Mouse (Mus musculus) intestine, embryonic 16.5 days (tissue): ENCODE data around the gene Hoxd3. TPM values are rescaled to one million over a fixed set of nuclear protein-coding genes. Genes with fewer than 3 reads are reported as not detected.

Source experiments
- ATAC-seq: fragments of 200-750 bp; cut with Nextera tagmentation; 2 replicates; pipeline ENCODE4 v1.8.0; 2017; ENCODE audit warnings: moderate TSS enrichment, moderate library complexity
- H3K27ac ChIP-seq: fragments of 300-500 bp; sonication (generic); 2 replicates; pipeline ENCODE4 v1.5.1; 2014; ENCODE audit warnings: mild to moderate bottlenecking, low read length
- H3K27me3 ChIP-seq: fragments of 300-500 bp; sonication (generic); replicated peaks from 2 replicates; pipeline ENCODE4 v1.6.1; 2014; ENCODE audit warnings: low read length, control low read depth, mixed read lengths; ENCODE audit not compliant: control insufficient read depth, insufficient read depth
- H3K36me3 ChIP-seq: fragments of 300-500 bp; sonication (generic); 2 replicates; pipeline ENCODE4 v1.6.1; 2014; ENCODE audit warnings: low read length, control low read depth; ENCODE audit not compliant: control insufficient read depth, insufficient read depth
- H3K4me1 ChIP-seq: fragments of 300-500 bp; sonication (generic); 2 replicates; pipeline ENCODE4 v1.6.1; 2014; ENCODE audit warnings: low read length, control low read depth, mixed read lengths; ENCODE audit not compliant: control insufficient read depth, insufficient read depth
- H3K4me2 ChIP-seq: fragments of 300-500 bp; sonication (generic); 2 replicates; pipeline ENCODE4 v1.6.1; 2014; ENCODE audit warnings: low read depth, low read length, control low read depth
- H3K4me3 ChIP-seq: fragments of 300-500 bp; sonication (generic); 2 replicates; pipeline ENCODE4 v1.5.1; 2014; ENCODE audit warnings: mild to moderate bottlenecking, low read length
- H3K9ac ChIP-seq: fragments of 300-500 bp; sonication (generic); 2 replicates; pipeline ENCODE4 v1.6.1; 2014; ENCODE audit warnings: low read depth, low read length
- H3K9me3 ChIP-seq: fragments of 300-500 bp; sonication (generic); 2 replicates; pipeline ENCODE4 v1.6.1; 2016; ENCODE audit warnings: low read length, control low read depth; ENCODE audit not compliant: control insufficient read depth
- WGBS: fragments of 180-500 bp; shearing (Covaris S2); extraction: QIAGEN DNeasy Blood & Tissue Kit; methylation state at CpG from one replicate; pipeline ENCODE4 v1.1.7; 2014; 5-methylcytosine and 5-hydroxymethylcytosine counted together
- polyA plus RNA-seq: library from polyadenylated mRNA; unstranded; fragments of >200 nt; fragmentation: Nextera tagmentation; extraction: Ambion mirVana; gene quantifications from 2 replicates; pipeline ENCODE4 v1.2.1, GENCODE M21; 2015

Gene Hoxd3
- polyA plus RNA-seq, 1 experiment from 2014 or later: 15.1 TPM

GRCm38 (mm10) chr2:74722949-74723348, 11.2 kb downstream of the Hoxd3 start:
- H3K4me1 ChIP-seq: peaks cover 15% of the 10 kb centered on the region; the same call in 1 of the 2 replicates
- H3K27ac ChIP-seq: no peak overlapping the region
- H3K4me2 ChIP-seq: no peak overlapping the region; the same call in 1 of the 2 replicates
- H3K9ac ChIP-seq: no peak overlapping the region
- H3K36me3 ChIP-seq: no peaks in the 10 kb centered on the region
- H3K27me3 ChIP-seq: peaks cover 54% of the 10 kb centered on the region
- no peaks in the 10 kb centered on the region for H3K9me3 ChIP-seq
- ATAC-seq: no peak
- H3K4me3 ChIP-seq: no peak overlapping the region
- 53% methylated on average over 8 of the region's 8 CpGs for WGBS

- no peak overlapping the region for H3K27ac ChIP-seq
- H3K4me2 ChIP-seq: no peak overlapping the region
- peaks cover 66% of the 10 kb centered on the region for H3K27me3 ChIP-seq
- WGBS: 45% methylated on average over 7 of the region's 7 CpGs
- peak; percentile 66 for ATAC-seq
- no peak overlapping the region for H3K9ac ChIP-seq
- peaks cover 15% of the 10 kb centered on the region; the same call in 1 of the 2 replicates for H3K4me1 ChIP-seq
- no peaks in the 10 kb centered on the region for H3K36me3 ChIP-seq
- no peaks in the 10 kb centered on the region for H3K9me3 ChIP-seq
- no peak overlapping the region for H3K4me3 ChIP-seq
Measured at GRCm38 (mm10) chr2:74724244-74725015, 12.7 kb downstream of the Hoxd3 start.

DNA sequence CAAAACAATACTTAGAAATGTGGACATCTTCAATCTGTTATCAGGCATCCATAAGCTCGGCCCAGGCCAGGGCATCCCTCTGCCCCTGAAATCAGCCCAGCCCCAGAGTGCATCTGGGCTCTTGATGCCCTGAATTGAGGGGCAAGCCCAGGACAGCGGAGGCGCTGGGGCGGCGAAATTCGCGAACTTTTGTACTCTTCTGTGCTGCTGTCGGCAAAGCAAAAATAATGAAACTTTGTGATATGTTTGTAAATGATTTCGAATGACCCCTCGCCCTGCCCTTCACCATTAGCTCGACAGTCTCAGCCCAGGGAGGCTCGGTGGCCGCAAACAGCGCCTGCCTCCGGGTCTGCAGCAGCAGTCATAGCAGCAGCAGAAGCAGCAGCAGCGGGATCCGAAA, 13.4 kb downstream of the Hoxd3 start:
- no peak overlapping the region for H3K4me2 ChIP-seq
- ATAC-seq: no peak
- H3K36me3 ChIP-seq: no peaks in the 10 kb centered on the region
- peaks cover 15% of the 10 kb centered on the region; the same call in 1 of the 2 replicates for H3K4me1 ChIP-seq
- no peak overlapping the region for H3K27ac ChIP-seq
- no peak overlapping the region for H3K9ac ChIP-seq
- H3K27me3 ChIP-seq: peaks cover 63% of the 10 kb centered on the region
- 48% methylated on average over 17 of the region's 17 CpGs for WGBS
- no peak overlapping the region for H3K4me3 ChIP-seq
- H3K9me3 ChIP-seq: no peaks in the 10 kb centered on the region

DNA sequence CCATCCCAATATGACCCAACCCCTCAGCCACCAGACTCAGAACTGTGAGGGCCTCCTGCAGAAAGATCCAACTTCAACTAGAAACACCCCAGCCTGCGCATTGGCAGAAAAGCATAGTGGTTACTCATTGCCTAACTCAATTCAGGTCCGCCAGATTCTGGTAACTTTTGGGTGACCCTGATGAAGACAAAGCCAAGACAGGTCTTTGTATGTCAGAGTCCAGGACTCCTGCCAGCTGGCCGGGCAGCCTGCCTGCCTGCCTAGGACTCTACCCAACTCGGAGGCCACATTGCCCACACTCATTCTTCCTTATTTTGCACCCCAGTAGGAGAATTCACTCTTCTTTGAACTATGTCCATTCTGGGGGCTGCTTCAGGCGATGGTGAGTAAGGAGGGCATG, 14.8 kb downstream of the Hoxd3 start, which contains the start of gene Gm28230:
Gene Gm28230, plus strand, starts transcription at position 178 of the 400 bp plus-strand sequence.
- no peaks in the 10 kb centered on the region for H3K9me3 ChIP-seq
- H3K4me3 ChIP-seq: peak within 1 kb of the TSS; percentile 41
- no peaks in the 10 kb centered on the region for H3K36me3 ChIP-seq
- peaks cover 11% of the 10 kb centered on the region; the same call in 1 of the 2 replicates for H3K4me1 ChIP-seq
- H3K9ac ChIP-seq: peak within 1 kb of the TSS; percentile 56
- peak within 1 kb of the TSS; percentile 33; the same call in 1 of the 2 replicates for H3K27ac ChIP-seq
- H3K4me2 ChIP-seq: peak within 1 kb of the TSS; percentile 49
- WGBS: 49% methylated on average over 5 of the region's 5 CpGs
- ATAC-seq: no peak
- H3K27me3 ChIP-seq: peaks cover 68% of the 10 kb centered on the region

DNA sequence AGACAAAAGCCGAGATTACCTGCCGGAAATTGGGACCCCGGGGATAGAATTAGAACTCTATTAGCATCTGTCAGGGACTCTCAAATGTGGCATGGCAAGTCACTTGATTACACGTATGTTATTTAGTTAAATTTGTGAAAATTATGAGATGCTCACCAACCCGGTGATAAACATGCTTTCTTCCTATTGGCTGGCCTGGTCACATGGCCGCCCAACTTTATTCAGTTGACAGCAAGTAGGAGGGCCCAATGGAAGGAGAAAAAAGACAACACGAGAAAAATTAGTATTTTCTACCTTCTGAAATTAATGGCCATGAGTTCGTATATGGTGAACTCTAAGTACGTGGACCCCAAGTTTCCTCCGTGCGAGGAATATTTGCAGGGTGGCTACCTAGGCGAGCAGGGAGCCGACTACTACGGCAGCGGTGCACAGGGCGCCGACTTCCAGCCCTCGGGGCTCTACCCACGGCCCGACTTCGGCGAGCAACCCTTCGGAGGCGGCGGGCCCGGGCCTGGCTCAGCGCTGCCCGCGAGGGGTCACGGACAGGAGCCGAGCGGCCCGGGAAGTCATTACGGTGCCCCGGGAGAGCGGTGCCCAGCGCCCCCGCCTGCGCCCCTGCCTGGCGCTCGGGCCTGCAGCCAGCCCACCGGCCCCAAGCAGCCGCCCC, 15.4 kb downstream of the Hoxd3 start:
- Histone ChIP-seq H3K27me3 (peaks cover 70% of the 10 kb centered on the region), H3K4me2 (peak overlapping the region; percentile 49), H3K36me3 (no peaks in the 10 kb centered on the region), H3K4me3 (peak overlapping the region; percentile 41), H3K9ac (peak overlapping the region; percentile 56), H3K9me3 (no peaks in the 10 kb centered on the region), H3K4me1 (peaks cover 11% of the 10 kb centered on the region; the same call in 1 of the 2 replicates), H3K27ac (peak overlapping the region; percentile 33; the same call in 1 of the 2 replicates)
- WGBS: 17% methylated on average over 43 of the region's 43 CpGs
- no peak for ATAC-seq

DNA sequence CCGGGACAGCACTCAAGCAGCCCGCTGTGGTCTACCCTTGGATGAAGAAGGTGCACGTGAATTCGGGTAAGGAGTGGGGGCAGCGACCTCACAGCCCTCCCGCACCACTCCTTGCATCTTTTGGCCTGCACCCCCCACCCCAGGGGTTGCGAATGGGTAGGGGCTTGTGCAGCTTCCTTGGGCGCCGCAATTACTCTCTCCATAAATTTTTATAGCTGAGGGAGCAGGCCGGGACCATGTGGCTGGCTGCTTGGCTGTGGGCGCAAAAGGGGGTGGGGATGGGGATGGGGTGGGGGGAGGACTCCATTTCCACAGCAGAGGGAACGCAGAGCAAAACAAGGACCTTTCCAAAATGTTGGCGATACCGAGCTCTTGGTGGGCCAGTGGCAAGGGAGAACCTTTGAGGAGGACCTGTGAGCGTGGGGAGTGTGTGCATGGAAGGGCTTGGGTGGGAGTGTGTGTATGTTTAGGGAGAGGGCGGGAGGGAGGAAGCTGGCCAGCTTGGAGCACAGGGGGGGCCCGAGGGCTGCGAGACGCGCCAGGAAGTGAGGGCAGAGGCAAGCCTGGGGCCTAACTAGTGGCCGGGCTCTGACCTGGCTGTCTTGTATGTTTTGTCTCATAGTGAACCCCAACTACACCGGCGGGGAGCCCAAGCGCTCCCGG, 16.0 kb downstream of the Hoxd3 start:
- 23% methylated on average over 25 of the region's 25 CpGs for WGBS
- Histone ChIP-seq H3K27ac (peak overlapping the region; percentile 33; the same call in 1 of the 2 replicates), H3K4me1 (peaks cover 11% of the 10 kb centered on the region; the same call in 1 of the 2 replicates), H3K9me3 (no peaks in the 10 kb centered on the region), H3K27me3 (peaks cover 67% of the 10 kb centered on the region), H3K4me3 (peak overlapping the region; percentile 41), H3K9ac (peak overlapping the region; percentile 56), H3K4me2 (peak overlapping the region; percentile 49), H3K36me3 (no peaks in the 10 kb centered on the region)
- ATAC-seq: no peak

DNA sequence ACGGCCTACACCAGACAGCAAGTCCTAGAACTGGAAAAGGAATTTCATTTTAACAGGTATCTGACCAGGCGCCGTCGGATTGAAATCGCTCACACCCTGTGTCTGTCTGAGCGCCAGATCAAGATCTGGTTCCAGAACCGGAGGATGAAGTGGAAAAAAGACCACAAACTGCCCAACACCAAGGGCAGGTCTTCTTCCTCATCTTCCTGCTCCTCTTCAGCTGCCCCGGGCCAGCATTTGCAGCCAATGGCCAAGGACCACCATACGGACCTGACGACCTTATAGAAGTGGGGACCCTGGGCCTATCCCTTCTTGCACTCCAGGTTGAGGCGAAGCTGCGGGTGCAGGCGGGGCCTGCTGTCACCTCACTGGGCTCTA, 16.6 kb downstream of the Hoxd3 start:
- Histone ChIP-seq H3K27me3 (peaks cover 65% of the 10 kb centered on the region), H3K27ac (no peak overlapping the region), H3K4me2 (peak overlapping the region; percentile 6; the same call in 1 of the 2 replicates), H3K4me3 (peak overlapping the region; percentile 24), H3K9me3 (no peaks in the 10 kb centered on the region), H3K9ac (peak overlapping the region; percentile 37; the same call in 1 of the 2 replicates), H3K36me3 (no peaks in the 10 kb centered on the region), H3K4me1 (peaks cover 11% of the 10 kb centered on the region; the same call in 1 of the 2 replicates)
- 48% methylated on average over 13 of the region's 13 CpGs for WGBS
- no peak for ATAC-seq

DNA sequence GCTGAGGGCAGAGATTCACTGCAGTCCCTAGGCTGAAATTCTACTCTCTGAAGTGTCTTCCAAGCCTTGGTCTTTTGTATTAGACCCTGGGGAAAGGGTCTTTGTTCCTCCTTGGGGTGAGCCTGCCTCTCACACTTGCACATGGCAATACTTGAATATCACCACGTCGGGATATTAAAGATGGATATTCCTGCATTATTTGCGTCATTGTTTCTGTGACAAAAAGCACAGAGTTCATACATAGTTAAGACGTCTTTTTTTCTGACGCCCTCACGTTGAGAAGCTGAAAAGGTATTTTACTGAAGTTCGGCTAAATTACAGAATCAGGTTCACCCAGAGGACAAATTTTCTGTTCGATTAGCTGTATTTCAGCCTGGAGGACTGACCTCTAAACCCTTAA, 18.6 kb downstream of the Hoxd3 start:
- 38% methylated on average over 8 of the region's 8 CpGs for WGBS
- H3K9me3 ChIP-seq: no peaks in the 10 kb centered on the region
- ATAC-seq: no peak
- H3K4me1 ChIP-seq: peaks cover 3% of the 10 kb centered on the region; the same call in 1 of the 2 replicates
- peaks cover 67% of the 10 kb centered on the region for H3K27me3 ChIP-seq
- no peak overlapping the region for H3K9ac ChIP-seq
- H3K4me2 ChIP-seq: no peak overlapping the region
- no peak overlapping the region for H3K27ac ChIP-seq
- H3K36me3 ChIP-seq: no peaks in the 10 kb centered on the region
- no peak overlapping the region for H3K4me3 ChIP-seq

GRCm38 (mm10) chr2:74731055-74731454, 19.3 kb downstream of the Hoxd3 start:
- no peak overlapping the region for H3K4me3 ChIP-seq
- peaks cover 69% of the 10 kb centered on the region for H3K27me3 ChIP-seq
- no peak for ATAC-seq
- H3K4me1 ChIP-seq: peaks cover 3% of the 10 kb centered on the region; the same call in 1 of the 2 replicates
- H3K9ac ChIP-seq: no peak overlapping the region
- H3K9me3 ChIP-seq: no peaks in the 10 kb centered on the region
- H3K36me3 ChIP-seq: no peaks in the 10 kb centered on the region
- H3K4me2 ChIP-seq: no peak overlapping the region
- no peak overlapping the region for H3K27ac ChIP-seq
